9 mouse cellular contexts compared by ENCODE assay signal in genomic region chr5:149287148-149288038, GRCm38 (mm10). TPM values are rescaled to one million over a fixed set of nuclear protein-coding genes. Genes with fewer than 3 reads are reported as not detected.
A peak's percentile ranks its signal among the peaks of the same experiment; 100 is the strongest.
DNase-seq lines count a peak whose midpoint lies in the region; ATAC-seq and TF ChIP-seq lines count a peak whose summit lies in the region.
"Had no signal": no experiment of that assay in that cellular context is flagged by ENCODE, and none has a peak within 500 bp of the region (broad histone marks: within the 10 kb centered on the region; RNA-seq: fewer than 3 reads in every experiment).

No protein-coding gene starts in this region.

- peak overlapping the region; percentile 21 to 51; a peak in 3 of 4 replicates for H3K4me3 ChIP-seq in ES-E14 (ENCODE audit: insufficient read depth in 1 of 2, low read depth in 1 of 2, low read length in 2 of 2, poor library complexity in 1 of 2, severe bottlenecking in 1 of 2)
- H3K4me3 ChIP-seq in embryonic facial prominence, embryonic 15.5 days (replicated peaks), result peak overlapping the region; percentile 37
- peak overlapping the region; percentile 35 for H3K4me3 ChIP-seq in midbrain, embryonic 16.5 days (ENCODE audit: low read depth, low read length)
- H3K4me3 ChIP-seq: erythroblast, embryonic 14.5 days had no signal

- DNase-seq in heart, adult 11 months, result peak; percentile 90
- no peak for DNase-seq in heart, postnatal 25 days (ENCODE audit: low spot score)
- no peak for DNase-seq in ES-E14 (ENCODE audit: low read depth, low spot score)
- peak; percentile 29 for DNase-seq in kidney, adult 9 months
- DNase-seq in urinary bladder, postnatal 14 days (ENCODE audit: low spot score), result no peak
- DNase-seq in urinary bladder, adult 2 months (ENCODE audit: low spot score), result no peak

- ATAC-seq in embryonic facial prominence, embryonic 15.5 days (ENCODE audit: insufficient number of reproducible peaks, low FRiP score, low TSS enrichment, low read depth), result no peak
- ATAC-seq in midbrain, embryonic 16.5 days, result peak; percentile 62

- in situ Hi-C loops in ES-E14 (cut with MboI; ENCODE audit: low sequenced_read_pairs in 2 of 2, unreplicated experiment in 2 of 2), result no loop called here

- peaks cover 0 to 3% of the 10 kb centered on the region in 2 experiments; a peak in 1 of 4 replicates for H3K4me1 ChIP-seq in ES-E14 (ENCODE audit: control insufficient read depth in 2 of 2, insufficient read depth in 2 of 2, low read length in 2 of 2, poor library complexity in 1 of 2)
- H3K4me1 ChIP-seq in embryonic facial prominence, embryonic 15.5 days, result peaks cover 5% of the 10 kb centered on the region; the same call in 1 of the 2 replicates
- H3K4me1 ChIP-seq in midbrain, embryonic 16.5 days (ENCODE audit: control insufficient read depth, insufficient read depth, low read length), result peaks cover 6% of the 10 kb centered on the region

- H3K4me2 ChIP-seq in embryonic facial prominence, embryonic 15.5 days (replicated peaks), result peak overlapping the region; percentile 55
- peak overlapping the region; percentile 50 for H3K4me2 ChIP-seq in midbrain, embryonic 16.5 days (ENCODE audit: low read length)

- peak overlapping the region; percentile 9; the same call in 1 of the 2 replicates for H3K9ac ChIP-seq in ES-E14 (ENCODE audit: insufficient read depth, low read depth, low read length, poor library complexity, severe bottlenecking)
- 0 out of 2 replicates have a peak overlapping the region, but pooled peaks have one; percentile 7 for H3K9ac ChIP-seq in embryonic facial prominence, embryonic 15.5 days
- peak overlapping the region; percentile 47 for H3K9ac ChIP-seq in midbrain, embryonic 16.5 days (ENCODE audit: low read depth, low read length)

- H3K9me3 ChIP-seq in ES-E14 (ENCODE audit: control insufficient read depth, insufficient read depth, low read depth, low read length), result no peaks in the 10 kb centered on the region
- no peaks in the 10 kb centered on the region for H3K9me3 ChIP-seq in embryonic facial prominence, embryonic 15.5 days (replicated peaks)
- no peaks in the 10 kb centered on the region for H3K9me3 ChIP-seq in midbrain, embryonic 16.5 days (replicated peaks; ENCODE audit: control insufficient read depth, low read length, poor library complexity, severe bottlenecking)

- intact Hi-C loops in heart, postnatal 25 days (cut with DNase I), result no loop called here

- H3K27ac ChIP-seq in ES-E14 (ENCODE audit: insufficient read depth, low read depth, low read length, poor library complexity, severe bottlenecking), result no peak overlapping the region
- no peak overlapping the region for H3K27ac ChIP-seq in embryonic facial prominence, embryonic 15.5 days (replicated peaks)
- H3K27ac ChIP-seq in midbrain, embryonic 16.5 days (ENCODE audit: low read length), result peak overlapping the region; percentile 3

- H3K36me3 ChIP-seq in ES-E14 (ENCODE audit: control insufficient read depth, insufficient read depth, low read length, poor library complexity, severe bottlenecking), result no peaks in the 10 kb centered on the region
- H3K36me3 ChIP-seq in embryonic facial prominence, embryonic 15.5 days, result no peaks in the 10 kb centered on the region
- no peaks in the 10 kb centered on the region for H3K36me3 ChIP-seq in midbrain, embryonic 16.5 days (ENCODE audit: control insufficient read depth, insufficient read depth, low read length)

- peaks cover 4% of the 10 kb centered on the region; the same call in 1 of the 2 replicates for H3K27me3 ChIP-seq in embryonic facial prominence, embryonic 15.5 days
- no peaks in the 10 kb centered on the region for H3K27me3 ChIP-seq in midbrain, embryonic 16.5 days (ENCODE audit: control insufficient read depth, insufficient read depth, low read depth, low read length)

- 21% methylated on average over 41 of the region's 41 CpGs for WGBS in embryonic facial prominence, embryonic 15.5 days
- WGBS in midbrain, embryonic 16.5 days, result 23% methylated on average over 41 of the region's 41 CpGs

TF ChIP-seq in ES-E14, 5 proteins besides CTCF, POLR2A, EP300 and RAD21:
- TF ChIP-seq HCFC1 (IDR thresholded peaks at IDR 0.05; ENCODE audit: borderline replicate concordance, insufficient read depth, low read length) (no peak), ZNF384 (IDR thresholded peaks at IDR 0.05; ENCODE audit: low read depth, low read length) (no peak), CHD2 (IDR thresholded peaks at IDR 0.05; ENCODE audit: low read depth, low read length) (no peak), MAFK (IDR thresholded peaks at IDR 0.05; ENCODE audit: insufficient read depth, low read depth, low read length) (no peak), ZC3H11A (IDR thresholded peaks at IDR 0.05; ENCODE audit: borderline replicate concordance, low read depth, low read length) (no peak)

RNA-seq across cellular contexts. Expression of gene Alox5ap, which starts 22.8 kb away (rescaled TPM):
- total RNA-seq in heart, postnatal 25 days (2021), result 10 to 100 TPM; 16.5 to 17.0 TPM
- 20.7 and 23.0 TPM in 2 replicates for total RNA-seq in ES-E14 (2012; rRNA removed)
- 18.0 and 24.0 TPM in 2 replicates for polyA plus RNA-seq in embryonic facial prominence, embryonic 15.5 days (2015; fragmentation: Nextera tagmentation; extraction: Ambion mirVana)
- 9.3 and 12.6 TPM in 2 replicates for polyA plus RNA-seq in midbrain, embryonic 16.5 days (2015; fragmentation: Nextera tagmentation; extraction: Ambion mirVana)
- polyA plus RNA-seq in urinary bladder, adult 2 months (2012; rRNA removed), result 35.2 and 36.0 TPM in 2 replicates
- polyA plus RNA-seq: erythroblast, embryonic 14.5 days had no signal

Comparison
In these comparisons a context has a peak if more than half of its experiments do, and no peak if none do; other contexts are left out.
1. DNase-seq: peak in heart, adult 11 months (single experiment) and kidney, adult 9 months (single experiment); none in heart, postnatal 25 days (single experiment), ES-E14 (single experiment), urinary bladder, postnatal 14 days (single experiment) and urinary bladder, adult 2 months (single experiment).
2. Peak in every context shown above with its lines, with median percentiles within 50 percentile points of each other: H3K4me3 ChIP-seq and H3K9ac ChIP-seq.